Mouse (Mus musculus): ENCODE data around the gene Sh3glb2.

GRCm38 (mm10) chr2:30363773-30364650 lies 4.9 kb upstream of the Sh3glb2 start, which contains the start of gene Miga2:
- TF ChIP-seq POLR2A (IDR thresholded peaks at IDR 0.05; ENCODE audit: control insufficient read depth, low read depth, low read length) (peak; percentile 73), CTCF (IDR thresholded peaks at IDR 0.05; ENCODE audit: control insufficient read depth, insufficient read depth, insufficient replicate concordance, low read depth, low read length) (no peak)
